Mouse (Mus musculus): ENCODE results near the gene Eps8l1. TPM values are rescaled to one million over a fixed set of nuclear protein-coding genes. Genes with fewer than 3 reads are reported as not detected.

Gene Eps8l1
- polyA plus RNA-seq, 1 experiment from 2014 or later, result 8.8 TPM

- H3K4me2 ChIP-seq (replicated peaks; ENCODE audit: low read depth, low read length), result no peak overlapping the region
- H3K27me3 ChIP-seq (ENCODE audit: insufficient read depth, low read length), result no peaks in the 10 kb centered on the region
- no peak overlapping the region for H3K27ac ChIP-seq (ENCODE audit: low read length)
- peaks cover 21% of the 10 kb centered on the region for H3K36me3 ChIP-seq (ENCODE audit: insufficient read depth, low read length)
- no peak overlapping the region for H3K9ac ChIP-seq (replicated peaks; ENCODE audit: low read length)
- WGBS, result 95% methylated on average over 3 of the region's 3 CpGs
- no peaks in the 10 kb centered on the region for H3K9me3 ChIP-seq (ENCODE audit: low read length)
- ATAC-seq (ENCODE audit: low FRiP score, low TSS enrichment), result no peak
- peaks cover 36% of the 10 kb centered on the region for H3K4me1 ChIP-seq (ENCODE audit: insufficient read depth, low read length)
- no peak overlapping the region for H3K4me3 ChIP-seq (ENCODE audit: low read length)
Observed at GRCm38 (mm10) chr7:4496468-4496867, 36.0 kb downstream of the Eps8l1 start.

- Histone ChIP-seq H3K9ac (replicated peaks; ENCODE audit: low read length) (no peak overlapping the region), H3K4me3 (ENCODE audit: low read length) (no peak overlapping the region), H3K4me1 (ENCODE audit: insufficient read depth, low read length) (peaks cover 34% of the 10 kb centered on the region), H3K9me3 (ENCODE audit: low read length) (no peaks in the 10 kb centered on the region), H3K36me3 (ENCODE audit: insufficient read depth, low read length) (peaks cover 21% of the 10 kb centered on the region), H3K4me2 (replicated peaks; ENCODE audit: low read depth, low read length) (no peak overlapping the region), H3K27me3 (ENCODE audit: insufficient read depth, low read length) (no peaks in the 10 kb centered on the region), H3K27ac (ENCODE audit: low read length) (no peak overlapping the region)
- 94% methylated on average over 9 of the region's 9 CpGs for WGBS
- ATAC-seq (ENCODE audit: low FRiP score, low TSS enrichment), result no peak
Observed at GRCm38 (mm10) chr7:4497271-4497903, 36.9 kb downstream of the Eps8l1 start.

GRCm38 (mm10) chr7:4498251-4498650, 37.8 kb downstream of the Eps8l1 start:
- peaks cover 20% of the 10 kb centered on the region for H3K36me3 ChIP-seq (ENCODE audit: insufficient read depth, low read length)
- no peaks in the 10 kb centered on the region for H3K27me3 ChIP-seq (ENCODE audit: insufficient read depth, low read length)
- H3K4me3 ChIP-seq (ENCODE audit: low read length), result no peak overlapping the region
- WGBS, result 20% methylated on average over 9 of the region's 9 CpGs
- no peak overlapping the region for H3K4me2 ChIP-seq (replicated peaks; ENCODE audit: low read depth, low read length)
- no peak overlapping the region for H3K27ac ChIP-seq (ENCODE audit: low read length)
- H3K9me3 ChIP-seq (ENCODE audit: low read length), result no peaks in the 10 kb centered on the region
- no peak overlapping the region for H3K9ac ChIP-seq (replicated peaks; ENCODE audit: low read length)
- ATAC-seq (ENCODE audit: low FRiP score, low TSS enrichment), result no peak
- peaks cover 28% of the 10 kb centered on the region for H3K4me1 ChIP-seq (ENCODE audit: insufficient read depth, low read length)

GRCm38 (mm10) chr7:4499034-4499433, 38.6 kb downstream of the Eps8l1 start:
- 94% methylated on average over 4 of the region's 4 CpGs for WGBS
- H3K9me3 ChIP-seq (ENCODE audit: low read length), result no peaks in the 10 kb centered on the region
- H3K27me3 ChIP-seq (ENCODE audit: insufficient read depth, low read length), result no peaks in the 10 kb centered on the region
- H3K4me2 ChIP-seq (replicated peaks; ENCODE audit: low read depth, low read length), result no peak overlapping the region
- no peak overlapping the region for H3K4me3 ChIP-seq (ENCODE audit: low read length)
- ATAC-seq (ENCODE audit: low FRiP score, low TSS enrichment), result no peak
- H3K9ac ChIP-seq (replicated peaks; ENCODE audit: low read length), result no peak overlapping the region
- H3K4me1 ChIP-seq (ENCODE audit: insufficient read depth, low read length), result peaks cover 28% of the 10 kb centered on the region
- peaks cover 12% of the 10 kb centered on the region; the same call in 1 of the 2 replicates for H3K36me3 ChIP-seq (ENCODE audit: insufficient read depth, low read length)
- H3K27ac ChIP-seq (ENCODE audit: low read length), result no peak overlapping the region

- Histone ChIP-seq H3K27me3 (ENCODE audit: insufficient read depth, low read length) (no peaks in the 10 kb centered on the region), H3K27ac (ENCODE audit: low read length) (peak overlapping the region; percentile 95; the same call in 1 of the 2 replicates), H3K4me2 (replicated peaks; ENCODE audit: low read depth, low read length) (peak overlapping the region; percentile 70), H3K4me1 (ENCODE audit: insufficient read depth, low read length) (peaks cover 34% of the 10 kb centered on the region), H3K36me3 (ENCODE audit: insufficient read depth, low read length) (peaks cover 7% of the 10 kb centered on the region; the same call in 1 of the 2 replicates), H3K9ac (replicated peaks; ENCODE audit: low read length) (peak overlapping the region; percentile 90), H3K9me3 (ENCODE audit: low read length) (no peaks in the 10 kb centered on the region), H3K4me3 (ENCODE audit: low read length) (peak overlapping the region; percentile 66)
- WGBS, result 0% methylated on average over 29 of the region's 52 CpGs
- ATAC-seq (ENCODE audit: low FRiP score, low TSS enrichment), result peak; percentile 53
Observed at GRCm38 (mm10) chr7:4500892-4501471, 40.5 kb downstream of the Eps8l1 start.

GRCm38 (mm10) chr7:4501558-4502397, 41.3 kb downstream of the Eps8l1 start, which contains the start of gene Ppp1r12c:
Ppp1r12c (minus strand) TSS chr7:4501680.
- WGBS, result 1% methylated on average over 56 of the region's 62 CpGs
- Histone ChIP-seq H3K27ac (ENCODE audit: low read length) (peak within 1 kb of the TSS; percentile 95), H3K36me3 (ENCODE audit: insufficient read depth, low read length) (no peaks in the 10 kb centered on the region)

GRCm38 (mm10) chr7:4502421-4503090, 42.1 kb downstream of the Eps8l1 start:
- Histone ChIP-seq H3K4me3 (ENCODE audit: low read length) (peak overlapping the region; percentile 66), H3K9ac (replicated peaks; ENCODE audit: low read length) (peak overlapping the region; percentile 90; the same call in 1 of the 2 replicates), H3K9me3 (ENCODE audit: low read length) (no peaks in the 10 kb centered on the region), H3K27me3 (ENCODE audit: insufficient read depth, low read length) (no peaks in the 10 kb centered on the region), H3K36me3 (ENCODE audit: insufficient read depth, low read length) (no peaks in the 10 kb centered on the region), H3K27ac (ENCODE audit: low read length) (peak overlapping the region; percentile 95), H3K4me1 (ENCODE audit: insufficient read depth, low read length) (peaks cover 34% of the 10 kb centered on the region), H3K4me2 (replicated peaks; ENCODE audit: low read depth, low read length) (peak overlapping the region; percentile 70)
- WGBS, result 9% methylated on average over 14 of the region's 14 CpGs
- no peak for ATAC-seq (ENCODE audit: low FRiP score, low TSS enrichment)

More at GRCm38 (mm10) chr7:4501558-4502397, 41.3 kb downstream of the Eps8l1 start, which contains the start of gene Ppp1r12c:
- Histone ChIP-seq H3K4me2 (replicated peaks; ENCODE audit: low read depth, low read length) (peak within 1 kb of the TSS; percentile 70), H3K27me3 (ENCODE audit: insufficient read depth, low read length) (no peaks in the 10 kb centered on the region), H3K4me1 (ENCODE audit: insufficient read depth, low read length) (peaks cover 34% of the 10 kb centered on the region), H3K9me3 (ENCODE audit: low read length) (no peaks in the 10 kb centered on the region), H3K9ac (replicated peaks; ENCODE audit: low read length) (peak within 1 kb of the TSS; percentile 90), H3K4me3 (ENCODE audit: low read length) (peak within 1 kb of the TSS; percentile 66)
- ATAC-seq (ENCODE audit: low FRiP score, low TSS enrichment), result peak; percentile 93

- no peaks in the 10 kb centered on the region for H3K27me3 ChIP-seq (ENCODE audit: insufficient read depth, low read length)
- no peaks in the 10 kb centered on the region for H3K36me3 ChIP-seq (ENCODE audit: insufficient read depth, low read length)
- 80% methylated on average over 4 of the region's 4 CpGs for WGBS
- no peak for ATAC-seq (ENCODE audit: low FRiP score, low TSS enrichment)
- no peak overlapping the region for H3K4me3 ChIP-seq (ENCODE audit: low read length)
- no peak overlapping the region for H3K27ac ChIP-seq (ENCODE audit: low read length)
- peaks cover 31% of the 10 kb centered on the region for H3K4me1 ChIP-seq (ENCODE audit: insufficient read depth, low read length)
- H3K9ac ChIP-seq (replicated peaks; ENCODE audit: low read length), result no peak overlapping the region
- no peaks in the 10 kb centered on the region for H3K9me3 ChIP-seq (ENCODE audit: low read length)
- H3K4me2 ChIP-seq (replicated peaks; ENCODE audit: low read depth, low read length), result no peak overlapping the region
Observed at GRCm38 (mm10) chr7:4503100-4503499, 42.6 kb downstream of the Eps8l1 start.

- H3K27ac ChIP-seq (ENCODE audit: low read length), result 0 out of 2 replicates have a peak overlapping the region, but pooled peaks have one; percentile 29
- peaks cover 24% of the 10 kb centered on the region for H3K4me1 ChIP-seq (ENCODE audit: insufficient read depth, low read length)
- ATAC-seq (ENCODE audit: low FRiP score, low TSS enrichment), result no peak
- H3K4me2 ChIP-seq (replicated peaks; ENCODE audit: low read depth, low read length), result no peak overlapping the region
- no peak overlapping the region for H3K9ac ChIP-seq (replicated peaks; ENCODE audit: low read length)
- H3K27me3 ChIP-seq (ENCODE audit: insufficient read depth, low read length), result no peaks in the 10 kb centered on the region
- 86% methylated on average over 5 of the region's 5 CpGs for WGBS
- no peaks in the 10 kb centered on the region for H3K9me3 ChIP-seq (ENCODE audit: low read length)
- no peak overlapping the region for H3K4me3 ChIP-seq (ENCODE audit: low read length)
- no peaks in the 10 kb centered on the region for H3K36me3 ChIP-seq (ENCODE audit: insufficient read depth, low read length)
Observed at GRCm38 (mm10) chr7:4503858-4504257, 43.4 kb downstream of the Eps8l1 start.
